Mouse (Mus musculus) heart, postnatal 0 days (tissue): ENCODE results near the gene Ptpn6. TPM values are rescaled to one million over a fixed set of nuclear protein-coding genes. Genes with fewer than 3 reads are reported as not detected.
A peak's percentile ranks its signal among the peaks of the same experiment; 100 is the strongest.

Source experiments
- ATAC-seq: fragments of 200-750 bp; cut with Nextera tagmentation; 2 replicates; pipeline ENCODE4 v1.8.0; 2017; ENCODE audit warnings: low read depth, moderate number of reproducible peaks, moderate library complexity; ENCODE audit not compliant: insufficient read depth
- DNase-seq: peaks from one replicate; pipeline ENCODE4 v3.0.0-alpha.2; 2016; ENCODE audit warnings: low spot score
- H3K27ac ChIP-seq: fragments of 300-500 bp; sonication (generic); 2 replicates; pipeline ENCODE4 v1.5.1; 2014; ENCODE audit warnings: low read depth, mild to moderate bottlenecking
- H3K27me3 ChIP-seq: fragments of 300-500 bp; sonication (generic); 2 replicates; pipeline ENCODE4 v1.6.1; 2014; ENCODE audit warnings: low read length, mixed read lengths; ENCODE audit not compliant: control insufficient read depth, insufficient read depth
- H3K36me3 ChIP-seq: fragments of 300-500 bp; sonication (generic); replicated peaks from 2 replicates; pipeline ENCODE4 v1.6.1; 2014; ENCODE audit warnings: low read length, mixed read lengths; ENCODE audit not compliant: control insufficient read depth, insufficient read depth
- H3K4me1 ChIP-seq: fragments of 300-500 bp; sonication (generic); 2 replicates; pipeline ENCODE4 v1.6.1; 2014; ENCODE audit warnings: antibody characterized with exemption; ENCODE audit not compliant: control insufficient read depth, insufficient read depth
- H3K4me2 ChIP-seq: fragments of 300-500 bp; sonication (generic); 2 replicates; pipeline ENCODE4 v1.6.1; 2014; ENCODE audit warnings: low read depth, mild to moderate bottlenecking, low read length, moderate library complexity
- H3K4me3 ChIP-seq: fragments of 300-500 bp; sonication (generic); 2 replicates; pipeline ENCODE4 v1.5.1; 2014; ENCODE audit warnings: low read depth, low read length
- H3K9ac ChIP-seq: fragments of 300-500 bp; sonication (generic); replicated peaks from 2 replicates; pipeline ENCODE4 v1.6.1; 2014; ENCODE audit warnings: low read depth, low read length, mixed read lengths
- H3K9me3 ChIP-seq: fragments of 300-500 bp; sonication (generic); replicated peaks from 2 replicates; pipeline ENCODE4 v1.6.1; 2016; ENCODE audit warnings: low read length; ENCODE audit not compliant: control insufficient read depth
- CTCF ChIP-seq: IDR thresholded peaks from 2 replicates; pipeline ENCODE4 v1.5.1; 2016; ENCODE audit warnings: antibody characterized with exemption, control low read depth, low read depth
- EP300 ChIP-seq: IDR thresholded peaks from 2 replicates; pipeline ENCODE4 v1.6.1; 2016; ENCODE audit warnings: antibody characterized with exemption, low read depth
- WGBS: fragments of 180-500 bp; shearing (Covaris S2); extraction: QIAGEN DNeasy Blood & Tissue Kit; methylation state at CpG from one replicate; pipeline ENCODE4 v1.1.7; 2014; 5-methylcytosine and 5-hydroxymethylcytosine counted together
- polyA plus RNA-seq: library from polyadenylated mRNA; unstranded; fragments of >200 nt; fragmentation: Nextera tagmentation; extraction: Ambion mirVana; gene quantifications from 2 replicates; pipeline ENCODE4 v1.2.1, GENCODE M21; 2015
- total RNA-seq: library from RNA; depleted of rRNA; stranded (reverse); fragments of >200 nt; gene quantifications from 2 replicates; pipeline ENCODE4 v1.2.3, GENCODE M21; 2014; ENCODE audit warnings: low replicate concordance

Ptpn6 gene
- total and polyA plus RNA-seq, 2 experiments from 2014 or later: 4.5 to 6.3 TPM

DNA sequence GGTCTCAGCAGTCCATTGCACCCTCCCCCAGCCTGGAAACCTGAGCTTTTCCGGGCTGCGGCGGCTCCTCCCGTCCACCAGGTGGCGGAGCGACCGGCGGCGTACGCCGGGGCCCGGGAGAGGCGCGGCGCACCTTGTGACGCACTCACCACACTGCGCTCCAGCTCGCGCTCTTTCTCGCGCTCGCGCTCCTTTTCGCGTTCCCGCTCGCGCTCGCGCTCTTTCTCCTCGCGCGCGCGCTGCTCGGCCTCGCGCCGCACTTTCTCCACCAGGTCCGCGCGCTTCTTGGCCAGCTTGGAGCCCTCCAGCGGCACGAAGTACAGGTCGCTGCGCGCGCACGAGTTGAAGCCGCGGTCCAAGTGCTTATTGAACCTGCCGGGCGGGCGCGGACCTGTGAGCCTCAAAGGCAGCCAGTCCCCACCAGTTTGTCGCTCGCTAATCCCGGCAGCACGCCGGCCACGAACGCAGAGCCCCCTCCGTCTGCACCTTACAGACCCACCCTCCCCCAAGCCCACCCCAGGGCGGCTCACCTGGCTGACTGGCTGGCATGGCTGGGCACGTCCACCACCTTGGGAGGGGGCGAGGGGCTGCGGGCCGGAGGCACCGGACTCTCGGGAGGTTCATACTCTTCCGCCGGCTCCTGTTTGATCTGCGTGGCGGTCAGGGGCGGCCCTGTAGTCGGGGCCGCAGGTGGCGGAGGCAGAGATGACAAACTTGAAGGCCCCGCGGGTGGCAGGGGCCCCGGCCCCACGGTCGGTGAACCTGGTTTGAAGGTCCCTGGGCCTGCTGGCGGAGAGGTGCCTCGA is 7.2 kb upstream of the Ptpn6 start:
- ATAC-seq: peak; percentile 82
- TF ChIP-seq EP300 (peak; percentile 92), CTCF (peak; percentile 89)
- DNase-seq: peak; percentile 93
- no peaks in the 10 kb centered on the region for H3K27me3 ChIP-seq
- peak overlapping the region; percentile 70 for H3K4me3 ChIP-seq
- H3K4me2 ChIP-seq: peak overlapping the region; percentile 100
- H3K4me1 ChIP-seq: 0 out of 2 replicates have a peak, but pooled peaks cover 4% of the 10 kb centered on the region
- H3K27ac ChIP-seq: peak overlapping the region; percentile 82
- WGBS: under 1% methylated on average over 77 of the region's 85 CpGs
- H3K36me3 ChIP-seq: peaks cover 39% of the 10 kb centered on the region
- peak overlapping the region; percentile 91 for H3K9ac ChIP-seq
- no peaks in the 10 kb centered on the region for H3K9me3 ChIP-seq

- peak overlapping the region; percentile 61 for H3K27ac ChIP-seq
- H3K27me3 ChIP-seq: no peaks in the 10 kb centered on the region
- peak overlapping the region; percentile 100 for H3K4me2 ChIP-seq
- peak overlapping the region; percentile 28; the same call in 1 of the 2 replicates for H3K9ac ChIP-seq
- H3K9me3 ChIP-seq: no peaks in the 10 kb centered on the region
- H3K4me1 ChIP-seq: peaks cover 7% of the 10 kb centered on the region; the same call in 1 of the 2 replicates
- no peak for DNase-seq
- peaks cover 39% of the 10 kb centered on the region for H3K36me3 ChIP-seq
- ATAC-seq: no peak
- WGBS: 63% methylated on average over 26 of the region's 26 CpGs
- peak overlapping the region; percentile 70 for H3K4me3 ChIP-seq
- TF ChIP-seq CTCF (no peak), EP300 (no peak)
Observed at GRCm38 (mm10) chr6:124744755-124745321, 6.3 kb upstream of the Ptpn6 start.

- ATAC-seq: no peak
- H3K36me3 ChIP-seq: peaks cover 32% of the 10 kb centered on the region
Observed at GRCm38 (mm10) chr6:124743647-124744046, 5.1 kb upstream of the Ptpn6 start.

GRCm38 (mm10) chr6:124742839-124743514 is 4.5 kb upstream of the Ptpn6 start:
- H3K4me2 ChIP-seq: no peak overlapping the region
- WGBS: 82% methylated on average over 15 of the region's 15 CpGs
- H3K4me1 ChIP-seq: peaks cover 9% of the 10 kb centered on the region; the same call in 1 of the 2 replicates
- ATAC-seq (no peak), DNase-seq (no peak)
- H3K27ac ChIP-seq: no peak overlapping the region
- TF ChIP-seq CTCF (no peak), EP300 (no peak)
- no peaks in the 10 kb centered on the region for H3K9me3 ChIP-seq
- H3K36me3 ChIP-seq: peaks cover 26% of the 10 kb centered on the region
- no peaks in the 10 kb centered on the region for H3K27me3 ChIP-seq
- no peak overlapping the region for H3K9ac ChIP-seq
- no peak overlapping the region for H3K4me3 ChIP-seq

More at GRCm38 (mm10) chr6:124743647-124744046, 5.1 kb upstream of the Ptpn6 start:
- Histone ChIP-seq H3K4me1 (peaks cover 9% of the 10 kb centered on the region; the same call in 1 of the 2 replicates), H3K27me3 (no peaks in the 10 kb centered on the region), H3K9ac (no peak overlapping the region), H3K4me3 (no peak overlapping the region), H3K4me2 (no peak overlapping the region), H3K9me3 (no peaks in the 10 kb centered on the region), H3K27ac (no peak overlapping the region)
- TF ChIP-seq EP300 (no peak), CTCF (no peak)
- WGBS: 90% methylated on average over 8 of the region's 8 CpGs
- DNase-seq: no peak

DNA sequence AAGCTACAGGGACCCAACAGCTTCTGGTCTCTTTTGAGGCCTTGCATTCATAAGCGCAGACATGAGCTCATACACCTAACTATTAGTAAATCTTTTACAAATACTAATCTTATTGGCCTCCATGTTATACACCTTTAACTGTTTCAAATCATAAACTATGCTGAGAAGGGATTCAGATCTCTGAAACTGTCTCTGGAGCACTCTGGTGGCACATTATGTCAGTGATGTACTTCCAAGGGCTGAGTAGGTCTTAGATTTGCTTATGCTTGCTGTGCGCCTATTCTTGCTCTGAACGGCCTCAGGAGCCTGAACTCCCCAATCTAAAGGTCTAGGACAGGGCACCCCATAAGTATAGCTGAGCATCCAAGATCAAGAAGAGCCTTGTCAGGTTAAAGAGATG is 3.3 kb upstream of the Ptpn6 start:
- DNase-seq: no peak
- Histone ChIP-seq H3K36me3 (peaks cover 16% of the 10 kb centered on the region), H3K9ac (peak overlapping the region; percentile 74), H3K4me2 (peak overlapping the region; percentile 84), H3K4me1 (peaks cover 9% of the 10 kb centered on the region; the same call in 1 of the 2 replicates), H3K4me3 (peak overlapping the region; percentile 64), H3K27me3 (no peaks in the 10 kb centered on the region), H3K9me3 (no peaks in the 10 kb centered on the region), H3K27ac (peak overlapping the region; percentile 98)
- no peak for TF ChIP-seq EP300
- TF ChIP-seq CTCF: no peak
- 77% methylated on average over 3 of the region's 3 CpGs for WGBS
- no peak for ATAC-seq
